Mouse (Mus musculus): Measurements from ENCODE around the gene Cux1. TPM values are rescaled to one million over a fixed set of nuclear protein-coding genes. Genes with fewer than 3 reads are reported as not detected.
"Not testable (repeated sequence)": the region's sequence is repeated elsewhere in the genome, so short reads cannot be mapped to it uniquely, and the experiment has no call there.

The Cux1 gene
- total RNA-seq, 2 experiments from 2014 or later, result 87.0 to 97.5 TPM

DNA sequence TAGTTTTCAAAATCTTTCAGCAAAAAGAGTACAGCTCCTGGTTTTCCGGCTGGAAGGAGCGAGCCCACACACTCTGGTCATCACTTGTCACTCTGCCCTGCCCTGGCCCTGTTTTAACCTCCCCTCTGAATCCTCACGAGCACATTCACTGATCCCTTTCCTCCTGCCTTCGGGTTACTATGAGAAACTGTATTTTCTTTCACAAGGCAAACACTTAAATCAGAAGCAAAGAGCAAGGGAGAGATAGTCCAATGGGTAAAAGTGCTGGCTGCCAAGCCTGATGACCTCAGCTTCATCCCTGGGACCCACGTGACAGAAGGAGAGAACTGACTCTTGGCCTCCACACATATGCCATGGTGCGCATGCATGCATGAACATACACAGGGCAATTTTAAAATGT is 94.0 kb downstream of the Cux1 start:
- DNase-seq, result no peak

DNA sequence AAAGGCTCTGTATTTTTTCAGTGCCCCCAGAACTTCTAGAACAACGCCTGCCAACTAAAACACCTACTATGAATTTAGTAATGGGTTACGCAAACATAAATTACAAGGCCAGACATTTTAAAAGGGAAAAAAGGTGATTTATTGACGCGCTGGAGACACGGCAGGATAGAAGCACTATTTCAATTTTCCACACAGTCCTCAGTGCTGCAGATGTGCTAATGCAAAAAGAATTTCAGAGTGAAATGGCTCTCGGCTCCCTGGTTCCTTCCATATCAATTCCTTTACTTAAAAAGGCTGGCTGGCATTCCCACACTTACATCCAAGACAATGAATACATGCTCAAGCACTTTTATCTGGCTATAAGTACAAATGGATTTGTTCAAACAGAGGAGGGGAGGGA is 94.4 kb downstream of the Cux1 start:
- no peak for DNase-seq

DNA sequence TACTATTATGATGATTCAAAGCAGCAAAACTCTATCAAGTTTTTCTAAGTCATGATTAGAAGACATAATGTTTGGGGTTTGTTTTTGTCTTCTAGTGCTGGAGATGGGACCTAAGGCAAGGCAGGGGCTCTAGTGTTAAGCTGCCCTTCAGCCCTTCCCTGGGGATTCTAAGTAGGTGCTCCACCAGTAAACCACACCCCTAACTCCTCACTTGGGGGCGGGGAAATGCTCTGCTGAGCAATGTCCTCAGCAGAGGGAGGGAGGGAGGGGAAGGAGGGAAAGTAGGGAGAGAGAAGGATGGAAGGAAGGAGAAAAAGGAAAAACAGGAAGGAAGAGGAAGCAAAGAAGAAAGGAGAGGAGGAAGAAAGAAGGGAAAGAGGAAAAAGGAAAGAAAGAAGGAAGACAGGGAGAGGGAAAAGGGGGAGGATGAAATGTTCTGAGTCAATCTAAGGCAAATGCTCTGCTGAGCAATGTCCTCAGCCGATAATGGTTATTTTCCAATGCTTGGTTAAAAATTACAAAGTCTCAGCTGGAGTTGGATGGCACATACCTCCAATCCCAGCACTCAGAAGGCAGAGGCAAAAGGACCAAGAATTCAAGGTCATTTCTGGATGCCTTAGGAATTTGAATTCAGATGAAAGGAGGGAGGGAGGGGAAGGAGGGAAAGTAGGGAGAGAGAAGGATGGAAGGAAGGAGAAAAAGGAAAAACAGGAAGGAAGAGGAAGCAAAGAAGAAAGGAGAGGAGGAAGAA is 96.1 kb downstream of the Cux1 start:
- DNase-seq, result not testable (repeated sequence)

DNA sequence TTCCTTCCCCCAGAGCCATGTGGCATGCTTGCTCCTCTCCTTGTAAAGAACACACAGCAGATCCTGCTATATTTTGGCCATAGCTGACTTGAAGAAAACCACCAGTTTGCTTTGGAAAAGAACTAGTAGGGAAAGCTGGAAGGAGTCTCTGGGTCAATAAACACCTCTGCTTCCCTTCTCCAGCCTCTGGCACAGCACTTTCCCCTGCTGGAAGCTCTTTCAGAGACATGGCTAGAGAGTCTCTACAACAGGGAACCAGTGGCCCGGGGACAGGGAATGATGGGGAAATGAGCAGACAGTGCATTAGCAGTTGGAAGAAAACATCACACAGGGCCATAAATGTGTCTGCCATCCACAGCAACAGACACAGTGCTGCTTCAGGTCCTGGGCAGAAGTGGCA is 98.0 kb downstream of the Cux1 start:
- no peak for DNase-seq

DNA sequence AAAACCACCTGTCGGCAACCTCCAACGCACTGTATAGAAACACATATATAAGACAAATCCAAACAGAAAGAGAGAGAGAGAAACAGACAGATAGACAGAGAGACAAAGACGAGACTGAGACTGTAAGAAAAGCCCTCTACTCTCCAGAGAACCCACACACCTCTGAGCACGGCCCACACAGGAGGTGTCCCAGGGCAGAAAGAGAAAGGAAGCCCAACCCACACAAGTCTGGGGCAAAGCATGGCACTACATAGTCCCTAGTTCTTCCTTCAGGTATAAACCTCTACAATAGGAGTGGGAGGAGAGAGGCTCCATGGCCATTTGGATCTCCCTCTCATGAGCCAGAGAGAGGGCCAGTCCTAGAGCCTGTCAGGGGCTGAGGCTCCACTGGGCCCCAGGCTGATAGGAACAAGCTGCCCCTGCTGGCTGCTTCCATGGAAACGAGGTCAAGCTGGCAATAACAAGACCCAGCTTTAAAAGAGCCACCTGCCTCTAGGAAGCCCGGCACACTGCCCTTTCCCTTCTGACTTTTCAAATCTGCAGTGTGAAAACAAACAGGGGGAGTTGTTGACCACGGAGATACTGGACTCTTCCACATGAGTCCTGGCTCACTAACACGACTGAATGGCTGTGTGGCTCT is 99.8 kb downstream of the Cux1 start:
- DNase-seq, result peak; percentile 31

DNA sequence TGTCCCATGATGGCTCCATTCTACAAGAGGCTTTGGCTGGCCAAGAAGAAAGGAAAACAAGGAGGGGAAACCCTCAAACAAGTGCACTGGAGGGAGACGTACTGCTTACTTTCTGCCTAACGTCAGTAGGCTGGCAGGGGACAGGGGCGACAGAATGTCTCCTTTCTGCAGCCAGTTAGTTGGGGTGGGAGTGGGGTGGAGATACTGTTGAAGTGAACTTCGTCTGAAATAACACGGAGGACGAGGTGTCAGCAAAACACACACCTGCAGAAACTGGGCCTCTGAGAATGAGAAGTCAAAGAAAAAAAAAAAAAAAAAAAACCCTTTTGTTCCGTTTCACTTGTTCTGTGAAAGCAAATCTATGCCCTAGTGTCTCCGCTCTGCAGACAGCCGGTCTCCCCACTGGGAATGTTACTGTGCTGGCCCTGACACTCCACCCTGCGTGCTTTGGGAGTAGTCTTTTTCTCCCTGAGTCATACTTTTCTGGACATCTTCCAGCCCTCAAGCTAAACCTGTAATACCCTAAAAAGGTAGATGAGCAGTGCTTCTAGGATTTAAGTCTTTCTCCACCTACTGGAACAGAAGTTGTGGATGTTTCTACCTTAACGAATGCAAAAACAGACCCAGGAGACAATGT is 101.4 kb downstream of the Cux1 start:
- DNase-seq, result no peak

DNA sequence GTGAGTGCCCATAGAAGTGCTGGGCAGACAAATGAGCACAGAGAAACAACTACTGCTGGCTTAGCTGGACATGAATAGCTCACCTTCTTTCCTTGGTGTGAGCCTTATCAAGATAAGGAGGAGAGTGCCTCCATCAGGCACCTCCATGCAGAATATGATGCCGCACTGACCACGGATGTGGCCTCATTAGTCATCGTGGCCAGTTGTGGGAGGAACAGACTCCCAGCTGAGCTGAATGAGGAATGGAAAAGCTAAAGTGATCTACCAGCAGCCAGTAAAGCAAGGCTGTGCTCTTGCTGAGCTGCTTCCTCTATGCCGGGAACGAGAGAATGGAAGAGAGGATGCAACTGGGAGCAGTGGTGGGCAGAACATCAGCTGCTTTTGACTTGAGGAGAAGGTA is 101.9 kb downstream of the Cux1 start:
- no peak for DNase-seq

DNA sequence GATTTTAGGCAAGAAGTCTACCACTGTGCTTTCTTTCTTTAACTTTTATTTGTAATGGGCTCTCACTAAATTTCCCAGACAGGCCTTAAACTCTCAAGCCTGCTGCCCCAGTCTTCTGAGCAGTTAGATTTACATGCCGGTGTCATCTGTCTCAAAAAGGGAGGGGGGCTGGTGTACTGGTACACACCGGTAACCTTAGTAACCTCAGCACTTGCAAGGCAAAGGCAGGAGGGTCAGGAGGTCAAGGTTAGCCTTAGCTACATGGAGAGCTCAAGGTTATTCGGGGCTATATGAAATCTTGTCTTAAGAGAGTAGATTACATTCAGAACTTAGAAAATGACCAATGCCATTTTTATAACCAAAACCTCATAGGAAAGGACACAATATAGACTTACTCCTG is 102.4 kb downstream of the Cux1 start:
- DNase-seq, result no peak

DNA sequence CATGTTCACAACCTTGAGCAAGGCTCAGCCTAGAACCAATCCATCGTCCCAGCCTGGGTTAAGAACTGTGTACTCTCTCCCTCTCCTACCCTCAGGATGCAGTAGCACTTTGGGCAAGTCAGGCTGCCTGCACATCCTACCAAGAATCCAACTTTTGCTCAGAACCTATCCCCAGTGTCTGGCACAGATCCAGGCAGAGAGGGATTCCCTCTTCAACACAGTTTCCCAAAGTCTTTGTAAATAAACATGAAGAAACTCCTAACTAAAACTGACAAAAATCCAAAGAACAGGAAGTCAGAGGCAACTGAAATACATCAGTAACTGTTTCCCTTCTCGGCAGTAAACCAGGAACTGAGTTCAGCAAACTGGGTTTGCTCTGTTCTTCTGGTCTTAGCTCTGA is 103.2 kb downstream of the Cux1 start:
- no peak for DNase-seq

DNA sequence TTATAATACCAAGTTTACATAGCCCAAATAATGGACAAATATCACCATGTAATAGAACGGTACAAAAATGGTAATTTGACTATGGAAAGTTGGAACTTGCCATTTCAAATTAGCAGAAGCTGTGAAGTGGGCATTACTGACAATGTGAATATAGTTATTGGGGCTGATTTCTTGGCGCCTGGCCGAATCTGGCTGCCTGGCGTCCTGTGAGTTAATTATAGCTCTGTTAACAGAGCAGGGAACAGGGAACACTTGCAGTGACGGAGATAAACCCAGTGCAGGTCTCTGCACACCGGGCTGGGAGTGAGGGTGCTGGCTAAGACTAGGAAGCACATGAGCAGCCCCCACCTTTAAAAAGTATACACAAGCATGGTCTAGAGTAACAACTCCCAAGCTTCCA is 104.7 kb downstream of the Cux1 start:
- peak; percentile 49 for DNase-seq

DNA sequence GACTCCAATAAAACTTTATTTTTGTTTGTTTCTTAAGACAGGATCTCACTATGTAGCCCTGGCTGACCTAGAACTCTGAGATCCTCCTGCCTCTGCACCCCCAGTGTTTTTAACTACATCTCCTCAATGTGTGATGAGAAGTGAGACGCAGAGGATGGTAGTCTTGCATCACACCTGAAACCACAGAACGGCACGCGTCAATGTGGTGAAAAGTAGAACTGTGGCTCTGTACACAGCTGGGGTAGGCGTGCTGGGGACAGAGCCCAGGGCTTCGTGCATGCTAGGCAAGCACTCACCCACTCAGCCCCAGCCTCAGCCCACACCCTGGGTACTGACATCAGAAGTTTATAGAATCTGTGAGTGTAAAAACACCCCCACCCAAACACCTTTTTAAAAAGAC is 107.4 kb downstream of the Cux1 start:
- no peak for DNase-seq

DNA sequence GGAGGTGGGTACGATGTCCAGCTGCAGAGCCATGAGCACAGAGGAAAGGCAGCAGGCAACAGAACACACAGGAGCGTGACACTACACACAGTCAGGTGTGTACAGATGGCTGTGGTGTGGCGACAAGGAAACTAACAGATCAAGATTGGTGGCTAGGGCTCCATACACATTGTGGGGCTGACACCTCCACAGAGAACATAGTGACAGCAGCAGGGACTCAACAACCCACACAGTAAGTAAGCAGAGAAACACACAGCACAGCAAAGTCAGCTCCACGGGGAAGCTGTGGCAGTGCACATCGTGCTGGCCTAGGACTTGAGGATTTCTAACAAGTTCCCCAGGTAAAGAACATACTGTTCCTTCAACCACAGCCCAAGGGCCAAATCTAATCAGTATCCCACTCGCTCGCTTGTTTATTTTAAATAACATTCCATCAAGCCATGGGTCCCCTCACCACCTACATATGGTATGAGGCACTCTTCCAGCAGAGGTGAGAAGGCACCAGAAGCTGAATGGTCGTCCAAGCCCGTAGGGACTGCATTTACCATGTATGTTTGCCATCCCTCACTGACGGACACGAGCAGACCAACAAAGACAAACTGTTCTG is 108.3 kb downstream of the Cux1 start:
- DNase-seq, result no peak

DNA sequence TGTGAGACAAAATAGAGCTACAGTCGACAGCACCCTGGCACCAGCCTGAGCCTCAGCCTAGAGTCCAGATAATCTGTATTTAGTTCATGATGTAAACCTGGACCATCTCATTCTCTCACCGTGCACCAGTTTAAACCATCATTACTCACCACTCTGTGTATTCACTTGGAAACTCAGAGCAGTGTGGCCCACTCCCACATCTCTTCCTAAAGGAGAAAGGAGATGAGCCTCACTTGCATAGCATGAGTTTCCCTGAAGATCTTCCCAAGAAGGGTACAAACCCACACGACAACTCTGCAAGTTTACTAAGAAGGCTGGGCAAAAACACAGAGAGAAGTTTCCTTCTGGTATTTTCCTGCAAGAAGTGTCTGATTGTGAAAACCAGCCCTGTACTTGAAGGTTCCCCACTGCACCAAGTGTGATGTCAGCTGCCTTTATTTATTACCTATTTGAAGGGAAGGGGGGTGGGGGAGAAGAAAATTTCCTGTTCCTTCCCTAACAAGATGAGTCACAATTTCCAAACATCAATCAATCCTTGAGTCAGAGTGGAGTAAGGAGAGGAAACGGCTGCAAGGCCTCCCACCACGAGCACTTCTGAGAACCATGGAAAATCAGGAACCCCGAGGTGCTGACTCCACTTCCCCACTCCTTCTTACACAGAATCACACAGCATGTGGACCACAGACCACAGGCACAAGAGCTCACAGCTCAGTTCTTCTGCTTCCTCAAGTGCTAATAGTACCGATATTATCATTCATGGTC is 109.0 kb downstream of the Cux1 start:
- no peak for DNase-seq

DNA sequence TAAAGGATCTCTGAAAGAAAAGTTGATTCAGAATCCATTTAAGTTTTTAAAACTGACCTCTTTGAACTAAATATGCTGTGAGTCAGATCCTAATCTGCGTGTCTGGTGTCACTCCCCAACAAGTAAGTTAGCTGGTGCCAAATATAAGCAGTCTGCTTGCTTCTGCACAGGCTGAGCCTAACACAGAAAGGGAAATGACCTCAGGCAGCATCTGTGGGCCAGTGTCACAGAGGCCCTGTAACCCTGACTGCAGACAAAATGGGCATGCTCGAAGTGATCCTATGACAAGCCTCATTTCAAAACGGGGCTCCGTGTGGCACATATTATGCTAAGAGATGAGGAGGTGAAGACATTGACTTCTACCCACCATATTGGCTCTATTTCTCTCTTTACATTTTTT is 110.9 kb downstream of the Cux1 start:
- DNase-seq, result no peak

DNA sequence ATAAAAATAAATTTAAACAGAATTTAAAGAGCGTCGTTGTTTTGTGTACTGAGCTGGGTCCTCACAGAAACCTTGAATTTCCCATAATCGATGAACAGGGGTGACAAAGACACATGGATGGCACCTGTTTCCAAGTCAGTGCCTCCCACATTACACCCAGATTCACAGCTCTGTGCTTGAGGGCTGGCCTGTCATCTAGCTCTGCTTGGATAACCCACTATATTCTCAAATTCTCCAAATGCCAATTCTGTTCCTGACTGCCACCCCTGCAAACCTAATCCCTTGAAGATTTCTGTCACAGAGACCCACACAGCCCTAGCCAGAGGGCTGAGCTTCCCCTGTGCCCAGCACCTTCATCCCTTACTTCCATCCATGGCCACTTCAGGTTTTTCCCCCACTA is 114.6 kb downstream of the Cux1 start:
- no peak for DNase-seq

DNA sequence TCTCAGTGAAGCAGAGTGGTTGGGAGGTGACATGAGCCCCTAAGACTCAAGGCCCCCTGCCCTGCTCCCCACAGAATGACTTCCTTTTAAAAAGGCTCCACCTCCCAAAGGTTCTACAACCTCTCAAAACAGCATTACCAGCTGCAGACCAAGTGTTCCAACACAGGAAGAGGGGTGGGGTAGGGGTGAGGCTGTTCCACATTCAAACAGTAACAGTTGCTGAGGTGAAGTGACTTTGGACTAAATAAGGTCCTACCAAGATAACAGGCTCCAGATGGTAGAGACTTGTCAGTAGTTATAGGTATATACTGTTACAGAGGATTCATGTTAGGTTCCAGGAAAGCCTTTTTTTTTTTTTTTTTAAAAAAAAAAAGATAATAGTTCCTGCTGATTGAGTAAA is 117.5 kb downstream of the Cux1 start:
- no peak for DNase-seq

DNA sequence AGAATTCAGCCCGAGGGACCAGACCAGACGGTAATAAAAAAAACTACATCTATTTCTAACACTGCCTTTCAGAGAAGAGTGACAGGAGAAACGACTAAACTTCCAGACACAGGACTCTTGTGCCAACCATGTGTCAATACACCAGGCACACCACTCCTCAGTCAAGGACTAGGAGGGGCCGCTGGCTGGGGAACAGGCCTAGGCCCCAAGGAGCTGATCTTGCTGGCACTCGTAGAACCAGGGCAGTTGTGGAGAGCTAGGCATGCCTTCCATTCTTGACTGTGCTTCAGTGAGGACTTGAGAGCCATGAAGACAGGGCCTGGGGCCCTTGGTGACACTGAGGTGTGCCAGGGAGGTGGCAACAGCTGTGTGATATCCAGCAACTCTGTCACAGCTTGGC is 121.3 kb downstream of the Cux1 start:
- DNase-seq, result no peak

DNA sequence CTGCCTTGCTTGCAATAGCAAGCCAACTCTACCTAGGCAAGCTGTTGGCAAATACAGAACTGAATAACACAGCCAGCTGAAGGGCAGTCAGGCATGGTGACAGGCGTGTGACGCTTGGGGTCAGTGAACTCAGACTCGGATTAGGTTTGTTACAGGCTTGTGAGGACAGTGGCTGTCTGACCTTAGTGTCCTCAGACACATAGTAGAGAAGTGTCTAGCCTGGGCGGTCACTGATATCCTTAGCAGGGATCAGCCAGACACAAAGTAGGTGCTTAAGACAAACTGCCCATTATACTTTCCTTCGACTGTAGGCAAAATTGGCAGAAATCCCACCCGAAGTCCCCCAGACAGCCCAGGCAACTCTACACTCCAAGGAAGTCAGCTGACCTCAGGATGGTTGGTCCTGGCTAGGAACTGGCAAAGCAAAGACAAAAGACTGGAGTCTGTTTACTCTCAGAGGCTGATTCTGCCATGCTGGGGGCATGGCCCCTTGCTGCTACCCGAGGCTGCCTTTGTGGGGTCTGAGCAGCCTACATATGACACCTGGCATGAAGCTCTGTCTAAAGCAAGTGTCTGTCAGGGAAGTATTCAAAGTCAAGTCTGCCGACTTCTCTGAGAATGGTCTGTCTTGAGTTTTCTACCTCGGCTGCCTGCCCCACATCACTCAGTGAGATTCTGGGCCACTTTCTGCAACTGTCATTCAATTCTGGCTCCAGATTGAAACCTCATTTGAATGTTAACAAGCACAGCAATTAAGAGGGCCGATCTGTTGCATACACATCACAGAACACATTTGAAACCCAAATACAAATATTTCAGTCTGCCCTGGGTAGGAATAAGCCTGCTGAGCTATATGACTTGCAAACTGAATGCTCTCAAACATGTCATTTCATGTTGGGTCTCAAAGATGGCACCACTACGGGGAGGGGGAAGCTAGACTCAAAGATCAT is 124.8 kb downstream of the Cux1 start:
- no peak for DNase-seq

DNA sequence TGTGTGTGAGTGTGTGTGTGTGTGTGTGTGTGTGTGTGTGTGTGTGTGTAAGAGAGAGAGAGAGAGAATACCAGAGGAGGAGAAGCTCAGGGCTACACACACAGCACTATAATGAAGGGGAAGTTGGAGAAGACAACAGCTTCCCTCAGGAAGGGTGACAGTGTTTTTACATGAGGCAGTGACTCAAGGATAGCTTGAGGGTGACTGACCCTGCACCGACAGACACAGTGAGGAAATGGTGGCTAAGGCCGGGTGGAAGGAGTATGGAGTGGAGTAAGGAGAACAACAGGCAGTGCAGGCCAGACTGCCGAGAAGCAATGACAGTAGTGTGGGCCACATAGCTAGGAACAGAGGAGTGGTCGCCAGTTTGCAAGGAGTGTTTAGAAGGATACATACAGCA is 137.6 kb downstream of the Cux1 start:
- no peak for DNase-seq

DNA sequence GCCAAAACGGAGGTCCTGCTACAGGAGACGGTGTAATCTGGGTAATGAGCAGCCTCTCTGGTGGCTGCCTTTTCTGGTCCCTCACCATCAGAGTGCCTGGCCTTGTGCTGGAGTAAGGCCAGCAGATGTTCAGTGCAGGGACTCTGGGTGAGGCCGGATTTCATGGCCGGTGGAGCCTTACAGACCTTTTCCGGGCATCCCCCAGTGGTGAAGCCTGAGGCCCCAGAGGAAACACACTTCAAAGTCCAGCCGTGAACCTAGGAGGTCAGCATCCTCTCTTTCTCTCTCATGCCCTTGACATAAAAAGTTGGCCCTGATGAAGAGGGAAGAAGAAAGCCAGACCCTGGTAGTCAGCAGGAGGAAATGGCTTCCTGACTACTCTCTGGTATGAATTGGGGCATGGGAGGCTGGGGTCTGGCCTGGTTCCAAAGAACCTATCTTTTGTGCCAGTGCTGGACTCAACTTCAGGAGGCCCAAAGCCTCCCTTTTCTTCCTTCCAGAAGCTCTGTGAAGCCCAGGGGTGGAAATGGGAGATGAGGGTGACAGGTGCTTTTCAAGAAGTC is 138.7 kb downstream of the Cux1 start:
- no peak for DNase-seq

All from gastrocnemius, postnatal 10 days (tissue).